Mouse (Mus musculus): ENCODE results near the gene Adarb2. TPM values are rescaled to one million over a fixed set of nuclear protein-coding genes. Genes with fewer than 3 reads are reported as not detected.
"Not testable (repeated sequence)": the region's sequence is repeated elsewhere in the genome, so short reads cannot be mapped to it uniquely, and the experiment has no call there.

Adarb2 gene
- polyA plus RNA-seq, 1 experiment: 8.3 TPM

DNA sequence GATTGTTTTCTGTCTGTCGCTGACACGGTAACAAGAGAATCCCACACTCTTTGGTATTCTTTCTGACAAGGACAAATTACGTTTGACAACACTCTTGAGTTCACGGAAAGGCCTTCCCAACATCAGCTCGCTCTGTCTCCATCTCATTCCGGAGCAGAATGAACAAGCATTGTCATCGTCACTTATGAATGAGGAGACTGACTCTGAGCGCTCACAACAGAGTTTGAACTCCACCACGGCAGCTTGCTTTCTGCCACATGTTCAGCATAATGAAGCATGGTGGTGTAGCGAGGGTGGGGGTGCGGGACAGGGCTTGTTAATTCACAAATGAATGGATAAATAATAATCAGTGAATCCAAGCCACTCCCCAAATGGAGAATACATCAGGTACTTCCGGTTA, 405.4 kb downstream of the Adarb2 start:
- no peaks in the 10 kb centered on the region for H3K4me1 ChIP-seq (ENCODE audit: control insufficient read depth, insufficient read depth, low read length)
- TF ChIP-seq POLR2A (IDR thresholded peaks at IDR 0.05; ENCODE audit: extremely low read depth, insufficient read depth, low read length) (no peak), CTCF (IDR thresholded peaks at IDR 0.05; ENCODE audit: extremely low read depth, insufficient read depth, low read length) (no peak)
- H3K4me3 ChIP-seq (ENCODE audit: insufficient read depth, low read length): no peak overlapping the region
- H3K27ac ChIP-seq (ENCODE audit: insufficient read depth, low read length): no peak overlapping the region

DNA sequence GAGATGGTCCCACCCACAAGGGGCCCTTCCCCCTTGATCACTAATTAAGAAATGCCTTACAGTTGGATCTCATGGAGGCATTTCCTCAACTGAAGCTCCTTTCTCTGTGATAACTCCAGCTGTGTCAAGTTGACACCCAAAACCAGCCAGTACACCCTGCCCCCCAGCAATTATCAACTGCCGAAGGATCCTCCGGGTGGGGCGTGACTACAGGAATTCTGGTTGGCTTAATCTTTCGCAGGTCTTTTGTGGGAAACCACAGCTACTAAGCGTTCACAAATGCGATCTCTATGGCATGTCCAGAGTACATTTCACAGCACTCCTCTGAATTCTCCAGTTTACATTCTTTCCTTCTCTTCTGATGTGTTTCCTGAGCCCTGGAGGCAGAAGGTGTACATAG, 406.3 kb downstream of the Adarb2 start:
- H3K4me3 ChIP-seq (ENCODE audit: insufficient read depth, low read length); H3K4me1 ChIP-seq (ENCODE audit: control insufficient read depth, insufficient read depth, low read length); H3K27ac ChIP-seq (ENCODE audit: insufficient read depth, low read length): not testable (repeated sequence)

DNA sequence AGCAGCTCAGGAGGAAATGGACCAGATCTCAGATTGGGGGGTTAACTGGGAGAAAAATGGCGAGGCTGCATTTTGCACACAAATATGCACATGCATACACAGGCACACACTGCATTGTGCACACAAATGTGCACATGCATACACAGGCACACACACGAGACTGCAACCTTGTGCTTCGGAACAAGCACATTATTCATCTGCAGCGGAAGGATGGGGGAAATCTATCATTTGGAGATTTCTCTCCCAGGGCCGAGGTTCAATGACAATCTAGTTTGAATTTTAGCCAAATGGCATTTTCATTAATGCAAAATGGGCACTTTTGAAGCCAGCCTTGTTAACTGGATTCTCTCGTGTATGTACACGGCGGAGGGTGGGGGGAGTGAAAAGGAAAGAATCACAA, 408.3 kb downstream of the Adarb2 start:
- Histone ChIP-seq H3K27ac (ENCODE audit: insufficient read depth, low read length) (no peak overlapping the region), H3K4me3 (ENCODE audit: insufficient read depth, low read length) (no peak overlapping the region), H3K4me1 (ENCODE audit: control insufficient read depth, insufficient read depth, low read length) (no peaks in the 10 kb centered on the region)
- TF ChIP-seq POLR2A (IDR thresholded peaks at IDR 0.05; ENCODE audit: extremely low read depth, insufficient read depth, low read length) (no peak), CTCF (IDR thresholded peaks at IDR 0.05; ENCODE audit: extremely low read depth, insufficient read depth, low read length) (no peak)

DNA sequence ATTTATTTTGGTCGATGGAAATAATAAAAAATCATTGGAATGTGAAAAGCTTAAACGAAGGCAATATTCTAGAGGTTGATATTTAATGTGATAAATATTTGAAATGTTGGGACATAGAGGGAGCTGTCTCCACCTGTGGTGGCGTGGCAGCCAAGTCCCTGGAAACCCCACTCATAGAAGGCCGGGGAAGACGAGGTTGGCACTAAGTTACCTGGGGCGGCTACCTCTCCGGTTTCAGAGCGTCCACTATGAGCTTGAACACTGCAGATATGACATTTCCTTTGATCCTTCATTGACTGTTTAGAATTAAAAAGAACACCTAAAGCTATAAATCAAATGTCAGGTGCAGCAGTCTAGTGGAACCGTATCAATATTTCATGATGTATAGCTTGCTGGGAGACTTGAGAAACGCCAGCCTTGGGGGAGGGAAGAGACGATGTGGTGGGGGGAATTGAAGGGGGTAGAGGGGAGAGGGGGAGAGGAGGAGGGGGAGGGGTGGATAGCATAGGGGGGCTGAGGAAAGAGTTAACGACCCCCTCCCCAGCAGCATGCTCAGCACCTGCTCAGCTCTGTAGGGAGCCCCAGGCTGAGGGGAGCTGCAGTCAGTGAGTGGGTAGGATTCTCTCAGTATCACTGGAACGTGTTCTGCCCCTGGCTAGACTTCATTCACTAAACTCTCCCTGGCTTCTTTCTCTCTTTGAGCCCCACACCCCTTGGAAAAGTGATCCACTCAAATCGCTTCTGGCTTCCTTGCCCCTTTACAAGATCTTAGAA, 410.1 kb downstream of the Adarb2 start:
- Histone ChIP-seq H3K4me3 (ENCODE audit: insufficient read depth, low read length) (no peak overlapping the region), H3K4me1 (ENCODE audit: control insufficient read depth, insufficient read depth, low read length) (no peaks in the 10 kb centered on the region), H3K27ac (ENCODE audit: insufficient read depth, low read length) (no peak overlapping the region)
- TF ChIP-seq CTCF (IDR thresholded peaks at IDR 0.05; ENCODE audit: extremely low read depth, insufficient read depth, low read length) (no peak), POLR2A (IDR thresholded peaks at IDR 0.05; ENCODE audit: extremely low read depth, insufficient read depth, low read length) (no peak)

DNA sequence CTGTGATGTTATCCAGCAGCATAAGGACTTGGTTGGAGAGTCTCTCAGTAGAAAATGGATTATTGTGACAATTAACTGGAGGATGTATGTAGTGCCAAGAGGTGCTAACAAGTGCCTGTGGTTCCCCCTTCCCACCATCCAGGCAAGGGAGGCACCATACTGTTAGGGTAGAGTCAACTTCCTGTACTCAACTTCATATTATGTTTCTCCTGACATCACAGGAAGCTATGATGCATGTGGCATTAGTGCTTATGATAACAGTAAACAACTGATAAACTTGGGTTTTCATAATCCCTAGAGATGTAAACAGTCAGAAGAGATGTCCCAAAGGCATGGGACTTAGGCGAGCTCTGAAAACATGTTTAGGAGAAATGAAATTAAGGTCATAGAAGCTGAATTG, 414.0 kb downstream of the Adarb2 start:
- no peak overlapping the region for H3K4me3 ChIP-seq (ENCODE audit: insufficient read depth, low read length)
- TF ChIP-seq CTCF (IDR thresholded peaks at IDR 0.05; ENCODE audit: extremely low read depth, insufficient read depth, low read length) (no peak), POLR2A (IDR thresholded peaks at IDR 0.05; ENCODE audit: extremely low read depth, insufficient read depth, low read length) (no peak)
- no peaks in the 10 kb centered on the region for H3K4me1 ChIP-seq (ENCODE audit: control insufficient read depth, insufficient read depth, low read length)
- no peak overlapping the region for H3K27ac ChIP-seq (ENCODE audit: insufficient read depth, low read length)

DNA sequence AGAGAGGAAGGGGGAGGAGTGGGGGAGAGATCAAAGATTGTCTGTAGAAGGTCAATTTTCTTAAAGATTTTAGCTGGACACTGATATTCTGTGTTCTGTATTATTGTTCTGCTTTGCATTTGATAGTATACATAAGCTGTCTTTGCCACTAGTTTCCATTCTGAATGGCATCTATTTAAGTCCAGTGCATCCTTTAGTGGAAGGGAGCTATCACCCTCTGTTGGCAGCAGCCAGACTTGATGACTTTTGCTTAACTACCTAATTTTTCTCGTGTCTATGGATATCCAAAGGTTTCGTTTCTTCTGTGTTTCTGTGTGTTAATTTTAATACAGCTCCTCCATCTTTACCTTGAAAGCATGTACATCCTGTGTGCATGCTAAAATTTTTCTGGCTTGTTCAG, 419.6 kb downstream of the Adarb2 start:
- Histone ChIP-seq H3K27ac (ENCODE audit: insufficient read depth, low read length) (no peak overlapping the region), H3K4me3 (ENCODE audit: insufficient read depth, low read length) (no peak overlapping the region), H3K4me1 (ENCODE audit: control insufficient read depth, insufficient read depth, low read length) (no peaks in the 10 kb centered on the region)
- peak; percentile 16; the same call in 1 of the 2 replicates for TF ChIP-seq CTCF (IDR thresholded peaks at IDR 0.05; ENCODE audit: extremely low read depth, insufficient read depth, low read length)
- no peak for TF ChIP-seq POLR2A (IDR thresholded peaks at IDR 0.05; ENCODE audit: extremely low read depth, insufficient read depth, low read length)

DNA sequence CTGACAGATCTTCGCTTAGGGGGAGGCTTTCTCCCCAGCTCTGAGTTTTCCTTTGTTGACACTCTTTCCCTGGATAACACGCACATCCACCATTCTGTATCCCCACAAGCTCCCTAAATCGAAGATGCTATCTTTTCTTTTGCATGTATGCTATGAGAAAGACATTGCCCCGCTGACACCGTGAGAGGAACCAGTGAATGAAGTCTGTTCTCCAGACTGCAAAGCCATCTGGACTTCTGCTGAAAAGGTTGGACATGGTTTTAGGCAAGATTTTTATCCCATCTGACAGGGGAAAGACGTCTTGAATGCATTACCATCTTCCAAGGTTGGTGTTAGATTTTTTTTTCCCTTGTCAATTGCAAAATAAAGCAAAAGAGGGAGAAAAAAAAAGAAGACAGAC, 426.9 kb downstream of the Adarb2 start:
- Histone ChIP-seq H3K4me1 (ENCODE audit: control insufficient read depth, insufficient read depth, low read length) (no peaks in the 10 kb centered on the region), H3K4me3 (ENCODE audit: insufficient read depth, low read length) (no peak overlapping the region), H3K27ac (ENCODE audit: insufficient read depth, low read length) (no peak overlapping the region)
- no peak for TF ChIP-seq CTCF (IDR thresholded peaks at IDR 0.05; ENCODE audit: extremely low read depth, insufficient read depth, low read length)
- no peak for TF ChIP-seq POLR2A (IDR thresholded peaks at IDR 0.05; ENCODE audit: extremely low read depth, insufficient read depth, low read length)

DNA sequence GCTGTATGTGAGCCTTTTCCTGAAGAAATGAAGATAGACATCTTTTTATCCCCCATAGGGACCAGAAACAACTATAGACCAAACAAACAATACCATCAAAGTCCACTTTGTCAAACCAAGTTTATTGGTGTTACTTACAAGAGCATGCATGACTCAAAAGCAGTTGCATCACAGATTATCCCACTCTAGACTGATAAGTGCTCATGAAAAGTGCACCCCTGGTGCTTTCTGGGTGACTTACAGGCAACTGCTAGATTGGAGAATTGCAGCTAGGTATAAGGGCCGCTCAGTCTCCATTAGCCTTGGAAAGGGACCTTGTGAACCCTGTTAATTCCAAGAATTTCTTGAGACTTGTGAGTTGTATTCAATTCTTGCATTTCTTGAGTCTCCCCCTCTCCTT, 429.0 kb downstream of the Adarb2 start:
- H3K4me3 ChIP-seq (ENCODE audit: insufficient read depth, low read length): no peak overlapping the region
- TF ChIP-seq CTCF (IDR thresholded peaks at IDR 0.05; ENCODE audit: extremely low read depth, insufficient read depth, low read length) (no peak), POLR2A (IDR thresholded peaks at IDR 0.05; ENCODE audit: extremely low read depth, insufficient read depth, low read length) (no peak)
- H3K27ac ChIP-seq (ENCODE audit: insufficient read depth, low read length): no peak overlapping the region
- no peaks in the 10 kb centered on the region for H3K4me1 ChIP-seq (ENCODE audit: control insufficient read depth, insufficient read depth, low read length)

DNA sequence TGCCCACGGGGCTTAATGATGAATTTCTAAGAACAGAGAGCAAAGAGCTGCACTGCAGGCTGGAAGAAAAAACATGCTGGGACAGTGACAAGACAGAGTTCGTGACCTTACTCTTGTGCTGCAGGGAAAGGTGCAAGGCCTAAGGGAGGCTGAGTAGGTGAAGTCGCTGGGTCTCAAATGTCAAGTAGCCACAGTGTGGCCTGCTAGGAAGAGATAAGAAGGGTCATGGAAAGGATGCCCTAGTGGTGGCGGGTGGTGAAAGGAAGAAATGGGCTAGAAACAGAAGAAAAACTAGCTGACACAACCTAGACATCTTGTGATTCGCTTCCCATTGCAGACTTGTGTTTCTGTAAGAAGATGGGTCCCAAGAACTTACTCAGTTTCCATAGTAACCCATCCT, 429.4 kb downstream of the Adarb2 start:
- no peak overlapping the region for H3K4me3 ChIP-seq (ENCODE audit: insufficient read depth, low read length)
- TF ChIP-seq CTCF (IDR thresholded peaks at IDR 0.05; ENCODE audit: extremely low read depth, insufficient read depth, low read length): no peak
- TF ChIP-seq POLR2A (IDR thresholded peaks at IDR 0.05; ENCODE audit: extremely low read depth, insufficient read depth, low read length): no peak
- H3K4me1 ChIP-seq (ENCODE audit: control insufficient read depth, insufficient read depth, low read length): no peaks in the 10 kb centered on the region
- H3K27ac ChIP-seq (ENCODE audit: insufficient read depth, low read length): no peak overlapping the region

GRCm38 (mm10) chr13:8633385-8634337, 431.0 kb downstream of the Adarb2 start:
- TF ChIP-seq POLR2A (IDR thresholded peaks at IDR 0.05; ENCODE audit: extremely low read depth, insufficient read depth, low read length): no peak
- TF ChIP-seq CTCF (IDR thresholded peaks at IDR 0.05; ENCODE audit: extremely low read depth, insufficient read depth, low read length): no peak
- Histone ChIP-seq H3K4me1 (ENCODE audit: control insufficient read depth, insufficient read depth, low read length) (no peaks in the 10 kb centered on the region), H3K4me3 (ENCODE audit: insufficient read depth, low read length) (no peak overlapping the region), H3K27ac (ENCODE audit: insufficient read depth, low read length) (no peak overlapping the region)
